Mouse (Mus musculus) central nervous system, embryonic 18 days (tissue): ENCODE measurements around the gene Mcam. TPM values are rescaled to one million over a fixed set of nuclear protein-coding genes. Genes with fewer than 3 reads are reported as not detected.

Experiments used
- polyA plus RNA-seq: library from polyadenylated mRNA; depleted of rRNA; stranded (reverse); fragments of >200 nt; gene quantifications from 2 replicates; pipeline ENCODE4 v1.2.3, GENCODE M21; 2012; rRNA removed

Gene Mcam
- 17.9 and 19.4 TPM in 2 replicates for polyA plus RNA-seq

GRCm38 (mm10) chr9:44134101-44134850, at the start of gene Mcam:
TSS of gene Mcam (plus strand) at chr9:44134469.

GRCm38 (mm10) chr9:44101490-44101889, 32.8 kb upstream of the Mcam start, which contains the start of gene Mfrp:
TSS of gene Mfrp (plus strand) at chr9:44101729.

GRCm38 (mm10) chr9:44107110-44107509, 27.2 kb upstream of the Mcam start, which contains the start of gene C1qtnf5:
TSS of gene C1qtnf5 (plus strand) at chr9:44107245.

GRCm38 (mm10) chr9:44113105-44113789, 21.0 kb upstream of the Mcam start, which contains the start of the genes Gm49380 and Rnf26:
TSS of gene Gm49380 (minus strand) at chr9:44113500.
TSS of gene Rnf26 (minus strand) at chr9:44113517.

Other genes with a start within 250 kb of the Mcam start
- gene Thy1, start 91.1 kb upstream of the Mcam start, polyA plus RNA-seq = 89.1 and 94.5 TPM in 2 replicates
- gene Usp2, start 67.4 kb upstream of the Mcam start, polyA plus RNA-seq = 3.0 and 3.5 TPM in 2 replicates
- gene Mfrp, start 32.7 kb upstream of the Mcam start, polyA plus RNA-seq = 0.51 and 1.5 TPM in 2 replicates
- gene C1qtnf5, start 27.2 kb upstream of the Mcam start, polyA plus RNA-seq = 9.3 and 11.2 TPM in 2 replicates
- 0.14 and 0.20 TPM in 2 replicates for gene Gm49380, start 21.0 kb upstream of the Mcam start, polyA plus RNA-seq
- 23.1 and 24.4 TPM in 2 replicates for gene Rnf26, start 21.0 kb upstream of the Mcam start, polyA plus RNA-seq
- 22.3 and 23.5 TPM in 2 replicates for gene Cbl, start 99.6 kb downstream of the Mcam start, polyA plus RNA-seq
- gene Ccdc153, start 106.2 kb downstream of the Mcam start, polyA plus RNA-seq = 1.2 and 2.8 TPM in 2 replicates
- 0.75 and 0.79 TPM in 2 replicates for gene Pdzd3, start 117.0 kb downstream of the Mcam start, polyA plus RNA-seq
- 3.6 and 3.8 TPM in 2 replicates for gene Nlrx1, start 134.1 kb downstream of the Mcam start, polyA plus RNA-seq
- gene Abcg4, start 154.1 kb downstream of the Mcam start, polyA plus RNA-seq = 82.8 and 93.4 TPM in 2 replicates
- gene Hinfp, start 171.2 kb downstream of the Mcam start, polyA plus RNA-seq = 42.4 and 43.8 TPM in 2 replicates
- 56.8 and 62.1 TPM in 2 replicates for gene C2cd2l, start 185.8 kb downstream of the Mcam start, polyA plus RNA-seq
- 37.3 and 39.1 TPM in 2 replicates for gene Dpagt1, start 191.6 kb downstream of the Mcam start, polyA plus RNA-seq
- 123 and 133 TPM in 2 replicates for gene H2afx, start 200.2 kb downstream of the Mcam start, polyA plus RNA-seq
- 37.8 and 38.9 TPM in 2 replicates for gene Hmbs, start 209.8 kb downstream of the Mcam start, polyA plus RNA-seq
- gene Vps11, start 227.2 kb downstream of the Mcam start, polyA plus RNA-seq = 31.1 and 35.4 TPM in 2 replicates
- 49.9 and 50.9 TPM in 2 replicates for gene Hyou1, start 245.0 kb downstream of the Mcam start, polyA plus RNA-seq